Mouse (Mus musculus) retina, adult 2 months (tissue): ENCODE data around the gene Fubp3.
"Not testable (repeated sequence)": the region's sequence is repeated elsewhere in the genome, so short reads cannot be mapped to it uniquely, and the experiment has no call there.

Experiments
- DNase-seq: peaks from one replicate; pipeline ENCODE4 v3.0.0-alpha.2; 2012; ENCODE audit warnings: low read depth, low spot score

Gene Fubp3

DNA sequence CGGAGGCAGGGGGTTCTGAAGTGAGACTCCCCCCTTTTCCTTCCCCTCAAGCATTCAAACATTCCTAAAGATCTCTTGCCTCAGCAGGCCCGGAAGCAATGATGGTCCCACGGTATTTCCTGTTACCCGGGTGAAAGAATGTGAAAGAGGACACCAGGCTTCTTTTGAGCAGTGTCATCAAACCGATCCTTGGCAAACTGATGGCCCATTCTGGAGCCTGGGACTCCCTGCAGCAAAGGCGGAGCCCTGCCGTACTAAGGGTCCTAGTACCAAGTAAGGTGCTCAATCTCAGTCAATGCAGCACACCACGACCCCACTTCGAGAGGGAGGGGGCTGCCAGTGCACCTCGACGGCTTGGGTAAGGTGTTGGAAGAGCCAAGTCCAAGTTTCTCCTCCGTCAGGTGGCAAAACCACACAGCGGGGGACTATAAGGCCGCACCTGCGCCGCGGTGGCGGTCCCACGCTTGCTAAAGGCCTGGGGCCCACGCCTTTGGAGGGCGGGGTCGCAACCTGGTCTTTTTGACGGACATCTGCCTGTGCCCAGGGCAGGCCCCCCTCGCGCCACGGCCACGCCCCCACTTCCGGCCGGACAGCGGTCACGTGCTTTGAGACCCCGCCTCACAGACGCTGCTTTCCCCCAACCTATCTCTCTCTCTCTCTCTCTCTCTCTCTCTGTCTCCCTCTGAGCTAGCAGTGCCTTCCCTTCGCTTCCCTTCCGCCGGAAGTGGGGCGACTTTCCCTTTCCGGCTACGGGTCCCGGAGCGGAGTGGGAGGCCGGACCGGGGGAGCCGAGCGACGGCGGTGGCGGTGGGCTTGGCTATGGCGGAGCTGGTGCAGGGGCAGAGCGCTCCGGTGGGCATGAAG, at the start of gene Fubp3:
Fubp3 (plus strand) TSS at position 601 of the 864 bp plus-strand sequence.
- peak; percentile 75 for DNase-seq

- DNase-seq, result no peak
These were observed 47.8 kb upstream of the Fubp3 start for GRCm38 (mm10) chr2:31524641-31525040.

GRCm38 (mm10) chr2:31525778-31526177, 46.7 kb upstream of the Fubp3 start:
- no peak for DNase-seq

DNA sequence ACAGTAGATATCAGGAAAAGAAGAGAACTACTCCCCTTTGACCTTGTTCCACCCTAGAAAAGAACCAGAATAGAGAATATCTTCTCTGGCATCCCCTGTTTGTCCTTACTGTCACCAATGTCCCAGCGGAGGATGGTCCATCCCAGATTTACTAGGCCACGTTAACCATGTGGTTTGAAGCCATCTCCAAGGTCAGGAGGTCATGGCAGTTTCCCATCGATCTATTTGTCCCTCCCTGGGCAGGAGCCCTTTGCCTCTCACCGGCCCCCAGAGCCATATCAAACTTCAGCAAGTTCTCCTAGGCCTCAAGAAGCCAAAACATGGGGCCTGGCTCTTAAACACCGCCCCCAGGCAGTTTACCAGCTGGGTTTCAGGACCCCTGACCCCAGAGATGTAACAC, 42.2 kb upstream of the Fubp3 start:
- DNase-seq, result no peak

- no peak for DNase-seq
These were observed 35.4 kb upstream of the Fubp3 start for GRCm38 (mm10) chr2:31537054-31537453.

- DNase-seq, result no peak
These were observed 33.7 kb upstream of the Fubp3 start for GRCm38 (mm10) chr2:31538745-31539144.

DNA sequence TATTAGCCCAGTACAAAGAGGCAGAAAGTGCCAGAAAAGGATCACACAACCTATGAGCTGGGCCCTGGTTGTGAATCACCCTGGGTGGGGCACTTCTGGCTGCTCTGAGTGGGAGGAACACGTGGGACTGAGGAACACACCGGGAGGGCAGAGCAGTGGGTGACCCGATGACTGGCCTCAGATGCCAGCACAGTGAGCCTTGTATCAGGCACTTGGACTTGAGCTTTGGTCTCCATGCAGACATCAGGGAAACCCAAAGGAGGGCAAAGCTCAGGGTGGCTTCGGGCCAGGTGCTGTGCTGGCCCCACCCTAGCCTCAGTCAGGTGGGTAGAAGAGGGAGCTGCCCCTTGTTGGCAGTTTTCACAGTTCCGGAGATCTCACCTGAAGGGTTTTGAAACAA, 30.9 kb upstream of the Fubp3 start:
- no peak for DNase-seq

DNA sequence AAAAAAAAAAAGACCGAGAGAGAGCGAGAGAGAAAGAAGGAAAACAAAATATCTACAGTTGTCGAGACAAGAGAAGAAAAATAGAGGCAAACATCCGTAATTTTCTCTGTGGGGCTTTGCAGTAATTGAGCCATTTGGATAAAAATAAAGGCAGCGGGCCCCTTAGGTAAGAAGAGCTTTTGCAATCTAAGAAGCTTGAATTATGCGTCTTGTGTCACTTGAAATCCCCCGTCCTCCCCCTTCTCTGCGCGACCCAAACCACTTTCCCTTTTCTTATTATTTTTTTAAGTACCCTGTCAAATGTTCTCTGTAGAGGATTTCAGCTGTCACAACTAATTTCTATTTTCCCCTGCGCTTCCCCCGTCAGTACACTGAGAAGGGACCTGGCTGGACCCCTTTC, 24.7 kb upstream of the Fubp3 start:
- no peak for DNase-seq

GRCm38 (mm10) chr2:31550503-31550902, 21.9 kb upstream of the Fubp3 start:
- DNase-seq, result no peak

DNA sequence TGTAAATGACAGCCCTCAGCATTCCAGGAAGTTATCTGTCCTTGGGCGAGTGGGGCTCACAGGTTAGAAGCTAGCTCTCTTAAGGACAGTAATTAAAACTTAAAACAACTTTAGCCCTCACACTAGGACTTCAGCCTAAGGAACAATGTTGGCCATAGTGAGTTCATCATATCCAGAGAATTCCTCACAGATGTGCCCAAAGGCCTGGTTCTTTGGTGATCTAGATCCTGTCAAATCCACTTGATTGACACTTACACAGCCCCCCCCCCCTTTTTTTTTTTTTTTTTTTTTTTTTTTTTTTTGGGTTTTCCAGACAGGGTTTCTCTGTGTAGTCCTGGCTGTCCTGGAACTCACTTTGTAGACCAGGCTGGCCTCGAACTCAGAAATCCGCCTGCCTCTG, 21.1 kb upstream of the Fubp3 start:
- DNase-seq, result not testable (repeated sequence)

DNA sequence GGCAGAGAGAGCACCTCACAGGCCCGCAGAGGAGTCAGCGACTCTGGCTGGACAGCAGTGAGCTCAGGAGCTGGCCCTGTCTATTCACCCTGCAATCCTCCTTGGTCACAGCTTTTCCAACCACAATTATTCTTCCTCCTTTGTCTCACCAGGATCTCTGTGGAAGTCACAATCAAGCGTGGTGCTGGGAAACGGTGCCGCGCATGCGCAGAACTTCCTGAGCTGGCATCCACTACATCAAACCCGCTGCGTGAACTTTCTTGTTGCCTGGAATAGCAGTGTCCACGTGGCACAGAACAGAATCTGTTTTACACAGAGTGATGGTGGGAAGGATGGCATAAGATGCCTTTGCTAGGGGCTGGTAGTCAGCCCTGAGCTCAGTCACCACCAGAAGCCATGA, 20.5 kb upstream of the Fubp3 start:
- DNase-seq, result no peak

DNA sequence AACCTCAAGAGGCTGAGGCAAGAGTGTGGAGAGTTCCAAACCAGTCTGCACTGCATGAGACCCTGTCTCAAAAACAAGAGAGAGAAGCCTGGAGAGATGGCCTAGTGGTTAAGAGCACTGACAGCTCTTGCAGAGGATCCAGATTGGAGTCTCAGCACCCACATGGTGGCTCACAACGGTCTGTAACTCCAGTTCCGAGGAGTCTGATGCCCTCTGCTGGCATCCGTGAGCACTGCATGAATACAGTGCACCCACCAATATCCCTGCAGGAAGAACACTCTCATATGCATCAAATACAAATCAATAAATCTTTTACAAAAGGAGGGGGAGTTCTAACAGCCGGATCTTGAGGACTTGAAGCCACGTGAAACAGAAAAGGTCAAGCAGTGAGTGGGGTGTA, 17.8 kb upstream of the Fubp3 start:
- no peak for DNase-seq

- no peak for DNase-seq
These were observed 624 bp downstream of the Fubp3 start for GRCm38 (mm10) chr2:31572915-31573635.

GRCm38 (mm10) chr2:31581617-31582016, 9.2 kb downstream of the Fubp3 start:
- no peak for DNase-seq

- no peak for DNase-seq
These were observed 19.5 kb downstream of the Fubp3 start for GRCm38 (mm10) chr2:31591799-31592484.

DNA sequence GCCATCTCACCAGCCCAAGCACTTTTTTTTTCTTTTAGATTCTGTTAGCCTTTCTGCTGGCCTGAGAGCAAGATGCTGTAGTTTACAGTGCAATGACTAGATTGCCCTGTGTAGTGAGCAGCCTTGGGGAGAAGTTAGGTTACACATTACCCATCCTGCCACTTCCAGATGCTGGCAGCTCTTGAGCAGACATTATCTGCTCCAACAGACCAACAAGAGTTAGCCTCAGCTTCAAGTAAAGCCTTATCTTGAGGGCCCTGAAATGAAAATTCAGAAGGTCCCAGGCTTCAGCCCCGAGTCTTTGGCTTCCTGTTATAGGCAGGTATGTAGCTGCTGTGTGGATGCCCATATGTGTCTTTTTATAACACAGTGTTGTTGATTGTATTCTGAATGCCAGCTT, 35.1 kb downstream of the Fubp3 start:
- DNase-seq, result no peak

DNA sequence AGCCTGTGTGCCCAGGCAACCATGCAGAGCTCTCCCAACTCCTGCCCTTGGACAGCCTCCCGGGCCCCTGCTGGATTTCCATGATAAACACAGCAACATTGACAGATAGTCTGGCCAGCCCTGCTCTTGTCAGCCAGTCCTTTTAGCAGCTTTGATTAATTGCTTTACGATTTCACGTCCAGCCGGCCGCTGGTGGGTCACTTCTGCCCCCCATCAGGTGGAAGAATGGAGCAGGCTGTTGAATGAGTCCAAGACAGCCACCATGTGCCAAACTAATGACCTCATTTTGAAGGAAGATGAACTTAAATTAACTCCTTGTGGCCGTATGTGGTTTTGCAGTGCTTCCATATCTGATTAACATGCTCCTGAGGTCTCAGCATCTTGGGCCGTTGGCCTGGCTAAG, 37.4 kb downstream of the Fubp3 start:
- DNase-seq, result no peak

GRCm38 (mm10) chr2:31610922-31611321, 38.5 kb downstream of the Fubp3 start:
- no peak for DNase-seq

GRCm38 (mm10) chr2:31611400-31611799, 38.9 kb downstream of the Fubp3 start:
- DNase-seq, result no peak

DNA sequence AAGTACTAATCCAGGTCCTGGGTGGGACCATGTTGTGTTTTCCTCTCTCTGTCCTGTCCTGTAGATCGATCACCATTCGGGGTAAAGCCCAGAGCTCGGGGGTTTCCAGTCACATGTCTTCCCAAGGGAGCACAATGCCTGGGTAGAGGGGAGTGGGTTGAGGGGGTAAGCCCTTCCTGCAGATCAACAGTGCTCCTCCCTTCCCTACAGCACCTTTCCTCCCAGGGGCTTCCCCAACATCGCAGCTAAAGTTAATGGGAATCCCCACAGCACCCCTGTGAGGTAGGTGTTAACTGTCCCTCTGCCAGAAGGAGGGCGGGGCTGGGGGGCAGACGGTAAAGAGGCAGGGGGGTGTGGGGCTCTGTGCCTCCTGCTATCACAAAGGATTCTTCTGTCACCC, 40.2 kb downstream of the Fubp3 start:
- no peak for DNase-seq

GRCm38 (mm10) chr2:31613781-31614180, 41.3 kb downstream of the Fubp3 start:
- no peak for DNase-seq

- no peak for DNase-seq
These were observed 46.2 kb downstream of the Fubp3 start for GRCm38 (mm10) chr2:31618484-31619161.
